15 mouse cellular contexts compared by ENCODE assay signal in genomic region chr2:22620030-22620429, GRCm38 (mm10). TPM values are rescaled to one million over a fixed set of nuclear protein-coding genes. Genes with fewer than 3 reads are reported as not detected.
DNase-seq lines count a peak whose midpoint lies in the region; ATAC-seq lines count a peak whose summit lies in the region.
"Had no signal": no experiment of that assay in that cellular context is flagged by ENCODE, and none has a peak within 500 bp of the region (broad histone marks: within the 10 kb centered on the region; RNA-seq: fewer than 3 reads in every experiment).

No protein-coding gene starts in this region.

- H3K27me3 ChIP-seq in embryonic facial prominence, embryonic 11.5 days (ENCODE audit: control insufficient read depth, insufficient read depth, low read length), result peaks cover 53% of the 10 kb centered on the region
- peaks cover 70% of the 10 kb centered on the region for H3K27me3 ChIP-seq in hindbrain, embryonic 12.5 days
- peaks cover 74% of the 10 kb centered on the region for H3K27me3 ChIP-seq in neural tube, embryonic 12.5 days (replicated peaks)
- peaks cover 74% of the 10 kb centered on the region for H3K27me3 ChIP-seq in kidney, embryonic 14.5 days (ENCODE audit: control insufficient read depth, insufficient read depth, low read length)
- H3K27me3 ChIP-seq in liver, embryonic 12.5 days (replicated peaks), result peaks cover 89% of the 10 kb centered on the region

- H3K27ac ChIP-seq in embryonic facial prominence, embryonic 11.5 days (replicated peaks; ENCODE audit: low read depth, low read length), result no peak overlapping the region
- peak overlapping the region; percentile 94 for H3K27ac ChIP-seq in hindbrain, embryonic 12.5 days
- H3K27ac ChIP-seq in neural tube, embryonic 12.5 days, result 0 out of 2 replicates have a peak overlapping the region, but pooled peaks have one; percentile 17
- H3K27ac ChIP-seq in kidney, embryonic 14.5 days (ENCODE audit: low read depth, low read length), result no peak overlapping the region
- no peak overlapping the region for H3K27ac ChIP-seq in liver, embryonic 12.5 days
- H3K27ac ChIP-seq: kidney, postnatal 0 days had no signal

- H3K4me3 ChIP-seq in embryonic facial prominence, embryonic 11.5 days (ENCODE audit: low read depth, low read length), result no peak overlapping the region
- 0 out of 2 replicates have a peak overlapping the region, but pooled peaks have one; percentile 7 for H3K4me3 ChIP-seq in hindbrain, embryonic 12.5 days
- H3K4me3 ChIP-seq in neural tube, embryonic 12.5 days, result no peak overlapping the region
- H3K4me3 ChIP-seq in kidney, embryonic 14.5 days (ENCODE audit: low read length), result no peak overlapping the region
- H3K4me3 ChIP-seq in liver, embryonic 12.5 days, result no peak overlapping the region

- peaks cover 2% of the 10 kb centered on the region for H3K4me1 ChIP-seq in embryonic facial prominence, embryonic 11.5 days (ENCODE audit: control insufficient read depth, insufficient read depth, low read length)
- peaks cover 28% of the 10 kb centered on the region for H3K4me1 ChIP-seq in hindbrain, embryonic 12.5 days
- H3K4me1 ChIP-seq in neural tube, embryonic 12.5 days, result peaks cover 41% of the 10 kb centered on the region
- peaks cover 14% of the 10 kb centered on the region; the same call in 1 of the 2 replicates for H3K4me1 ChIP-seq in kidney, embryonic 14.5 days (ENCODE audit: control insufficient read depth, insufficient read depth, low read length)
- H3K4me1 ChIP-seq in liver, embryonic 12.5 days, result peaks cover 7% of the 10 kb centered on the region

- H3K9ac ChIP-seq in embryonic facial prominence, embryonic 11.5 days (replicated peaks; ENCODE audit: low read length), result no peak overlapping the region
- H3K9ac ChIP-seq in hindbrain, embryonic 12.5 days, result peak overlapping the region; percentile 43; the same call in 1 of the 2 replicates
- H3K9ac ChIP-seq in neural tube, embryonic 12.5 days, result no peak overlapping the region
- H3K9ac ChIP-seq in kidney, embryonic 14.5 days (ENCODE audit: low read depth, low read length), result no peak overlapping the region
- H3K9ac ChIP-seq in liver, embryonic 12.5 days, result no peak overlapping the region

- no peak overlapping the region for H3K4me2 ChIP-seq in embryonic facial prominence, embryonic 11.5 days (ENCODE audit: low read depth, low read length)
- peak overlapping the region; percentile 75 for H3K4me2 ChIP-seq in hindbrain, embryonic 12.5 days (replicated peaks)
- peak overlapping the region; percentile 42 for H3K4me2 ChIP-seq in neural tube, embryonic 12.5 days (replicated peaks)
- H3K4me2 ChIP-seq in kidney, embryonic 14.5 days (replicated peaks; ENCODE audit: low read depth, low read length), result no peak overlapping the region
- H3K4me2 ChIP-seq in liver, embryonic 12.5 days, result no peak overlapping the region

- H3K9me3 ChIP-seq in embryonic facial prominence, embryonic 11.5 days (replicated peaks; ENCODE audit: control insufficient read depth, low read length), result no peaks in the 10 kb centered on the region
- H3K9me3 ChIP-seq in hindbrain, embryonic 12.5 days (replicated peaks), result no peaks in the 10 kb centered on the region
- no peaks in the 10 kb centered on the region for H3K9me3 ChIP-seq in neural tube, embryonic 12.5 days
- peaks cover 3% of the 10 kb centered on the region; the same call in 1 of the 2 replicates for H3K9me3 ChIP-seq in kidney, embryonic 14.5 days (ENCODE audit: control insufficient read depth, low read length)
- H3K9me3 ChIP-seq in liver, embryonic 12.5 days (replicated peaks), result no peaks in the 10 kb centered on the region

- 2% methylated on average over 6 of the region's 6 CpGs for WGBS in embryonic facial prominence, embryonic 11.5 days
- 1% methylated on average over 6 of the region's 6 CpGs for whole genome bisulfite sequencing in hindbrain, embryonic 12.5 days
- WGBS in neural tube, embryonic 12.5 days, result 0% methylated on average over 6 of the region's 6 CpGs
- 1% methylated on average over 6 of the region's 6 CpGs for WGBS in kidney, embryonic 14.5 days
- 6% methylated on average over 6 of the region's 6 CpGs for WGBS in liver, embryonic 12.5 days (ENCODE audit: insufficient replicate concordance)

- no peaks in the 10 kb centered on the region for H3K36me3 ChIP-seq in embryonic facial prominence, embryonic 11.5 days (replicated peaks; ENCODE audit: control insufficient read depth, insufficient read depth, low read depth, low read length)
- H3K36me3 ChIP-seq in hindbrain, embryonic 12.5 days, result no peaks in the 10 kb centered on the region
- no peaks in the 10 kb centered on the region for H3K36me3 ChIP-seq in neural tube, embryonic 12.5 days
- H3K36me3 ChIP-seq in kidney, embryonic 14.5 days (ENCODE audit: control insufficient read depth, insufficient read depth, low read length), result no peaks in the 10 kb centered on the region
- H3K36me3 ChIP-seq in liver, embryonic 12.5 days, result no peaks in the 10 kb centered on the region
- H3K36me3 ChIP-seq: G1E had no signal

- peak; percentile 15 to 23 for DNase-seq in cerebellum, postnatal 14 days
- no peak for DNase-seq in cerebellum, adult 18-20 months
- peak; percentile 26 for DNase-seq in embryonic facial prominence, embryonic 11.5 days (ENCODE audit: low spot score)
- no peak for DNase-seq in frontal cortex, postnatal 25 days (ENCODE audit: low spot score in 2 of 2)
- DNase-seq: heart, postnatal 14 days; liver; lung, postnatal 10 days; thymus, postnatal 14 days had no signal

- no peak for ATAC-seq in embryonic facial prominence, embryonic 11.5 days (replicated peaks; ENCODE audit: insufficient number of reproducible peaks, low FRiP score, low TSS enrichment, low read depth)
- peak; percentile 24; the same call in 1 of the 2 replicates for ATAC-seq in hindbrain, embryonic 12.5 days (ENCODE audit: low FRiP score)
- no peak for ATAC-seq in neural tube, embryonic 12.5 days (ENCODE audit: low FRiP score, low read depth)
- ATAC-seq in kidney, embryonic 14.5 days (ENCODE audit: low FRiP score, low TSS enrichment), result no peak
- ATAC-seq in liver, embryonic 12.5 days, result no peak

RNA-seq across cellular contexts. Expression of gene Gad2, which starts 2.0 kb away (rescaled TPM):
- polyA plus RNA-seq in embryonic facial prominence, embryonic 11.5 days (2014; fragmentation: Nextera tagmentation; extraction: Ambion mirVana), result 2.8 and 3.6 TPM in 2 replicates
- polyA plus RNA-seq in hindbrain, embryonic 12.5 days (2016; fragmentation: Nextera tagmentation; extraction: Ambion mirVana), result 50.7 and 58.5 TPM in 2 replicates
- polyA plus RNA-seq in neural tube, embryonic 12.5 days (2016; fragmentation: Nextera tagmentation; extraction: Ambion mirVana), result 36.7 and 45.5 TPM in 2 replicates
- polyA plus RNA-seq in kidney, embryonic 14.5 days (2014; fragmentation: Nextera tagmentation; extraction: Ambion mirVana), result not detected in 2 replicates
- polyA plus RNA-seq in liver, embryonic 12.5 days (2016; fragmentation: Nextera tagmentation; extraction: Ambion mirVana), result not detected in 2 replicates
- polyA plus RNA-seq: G1E; gonadal fat pad, adult 2 months; kidney, postnatal 0 days had no signal

Comparison
In these comparisons a context has a peak if more than half of its experiments do, and no peak if none do; other contexts are left out.
1. DNase-seq: peak in cerebellum, postnatal 14 days (2 of 2) and embryonic facial prominence, embryonic 11.5 days (single experiment); none in cerebellum, adult 18-20 months (0 of 2) and frontal cortex, postnatal 25 days (0 of 2).
2. H3K27ac ChIP-seq: peak in hindbrain, embryonic 12.5 days (single experiment) and neural tube, embryonic 12.5 days (single experiment); none in embryonic facial prominence, embryonic 11.5 days (single experiment), kidney, embryonic 14.5 days (single experiment) and liver, embryonic 12.5 days (single experiment).
3. H3K4me2 ChIP-seq: peak in hindbrain, embryonic 12.5 days (single experiment) and neural tube, embryonic 12.5 days (single experiment); none in embryonic facial prominence, embryonic 11.5 days (single experiment), kidney, embryonic 14.5 days (single experiment) and liver, embryonic 12.5 days (single experiment).